Mouse (Mus musculus) myocyte (in vitro differentiated cells): ENCODE measurements at regions not wholly inside any gene's neighbourhood (a gene's known extent, or its start where the extent isn't known, plus 50 kb on each side); places are given as distances from the start of the nearest gene placed in this dataset.

Experiments used
- H3K27me3 ChIP-seq: one replicate; pipeline ENCODE4 v1.6.1; 2011; ENCODE audit not compliant: control insufficient read depth, insufficient read depth, insufficient read length
- H3K36me3 ChIP-seq: one replicate; pipeline ENCODE4 v1.6.1; 2011; ENCODE audit not compliant: control insufficient read depth, insufficient read depth
- H3K4me2 ChIP-seq: one replicate; pipeline ENCODE4 v1.6.1; 2011; ENCODE audit warnings: low read depth, control low read depth
- H3K4me3 ChIP-seq: one replicate; pipeline ENCODE4 v1.5.1; 2011; ENCODE audit warnings: mild to moderate bottlenecking, control low read depth, moderate library complexity
- H3K79me2 ChIP-seq: one replicate; pipeline ENCODE4 v1.6.1; 2011; ENCODE audit not compliant: control insufficient read depth, insufficient read depth
- H3ac ChIP-seq: one replicate; pipeline ENCODE4 v1.6.1; 2011; ENCODE audit not compliant: control insufficient read depth, insufficient read length
- CEBPB ChIP-seq: IDR thresholded peaks from 2 replicates; pipeline ENCODE4 v1.6.1; 2011; ENCODE audit warnings: mild to moderate bottlenecking, moderate library complexity; ENCODE audit not compliant: poor library complexity, insufficient read depth, severe bottlenecking
- E2F4 ChIP-seq: IDR thresholded peaks from one replicate; pipeline ENCODE4 v1.6.1; 2011; ENCODE audit warnings: mild to moderate bottlenecking, control low read depth, moderate library complexity; ENCODE audit not compliant: insufficient read depth
- MAX ChIP-seq: IDR thresholded peaks from one replicate; pipeline ENCODE4 v1.6.1; 2011; ENCODE audit warnings: low read depth, mild to moderate bottlenecking, control low read depth
- MYOD1 ChIP-seq, 3 experiments: IDR thresholded peaks; one replicate each; pipeline ENCODE4 v1.6.1; 2011; ENCODE audit warnings: control low read depth in 2 of 3, low read depth in 2 of 3, mild to moderate bottlenecking in 2 of 3, moderate library complexity in 1 of 3; ENCODE audit not compliant: insufficient read length in 2 of 3, control insufficient read depth in 1 of 3
- MYOG ChIP-seq, 3 experiments: IDR thresholded peaks; one replicate each; pipeline ENCODE4 v1.6.1; 2011; ENCODE audit warnings: control low read depth in 2 of 3, low read depth in 2 of 3, mild to moderate bottlenecking in 2 of 3; ENCODE audit not compliant: insufficient read length in 2 of 3, control insufficient read depth in 1 of 3, insufficient read depth in 1 of 3
- POLR2A ChIP-seq: IDR thresholded peaks from one replicate; pipeline ENCODE4 v1.6.1; 2011; ENCODE audit warnings: low read depth, mild to moderate bottlenecking, control low read depth, moderate library complexity; ENCODE audit not compliant: insufficient read length
- POLR2AphosphoS2 ChIP-seq: IDR thresholded peaks from one replicate; pipeline ENCODE4 v1.6.1; 2011; ENCODE audit warnings: low read depth, control low read depth; ENCODE audit not compliant: insufficient read length
- REST ChIP-seq: IDR thresholded peaks from one replicate; pipeline ENCODE4 v1.6.1; 2011; ENCODE audit warnings: mild to moderate bottlenecking, control low read depth, moderate library complexity; ENCODE audit not compliant: insufficient read depth, insufficient read length
- SRF ChIP-seq: IDR thresholded peaks from one replicate; pipeline ENCODE4 v1.6.1; 2011; ENCODE audit warnings: low read depth; ENCODE audit not compliant: control insufficient read depth, insufficient read length
- TCF12 ChIP-seq: IDR thresholded peaks from one replicate; pipeline ENCODE4 v1.6.1; 2011; ENCODE audit warnings: mild to moderate bottlenecking, control low read depth; ENCODE audit not compliant: poor library complexity, insufficient read depth, severe bottlenecking
- TCF3 ChIP-seq: IDR thresholded peaks from one replicate; pipeline ENCODE4 v1.6.1; 2011; ENCODE audit warnings: low read depth, control low read depth; ENCODE audit not compliant: insufficient read length
- USF1 ChIP-seq: IDR thresholded peaks from one replicate; pipeline ENCODE4 v1.6.1; 2011; ENCODE audit warnings: low read depth, mild to moderate bottlenecking, control low read depth, moderate library complexity

- TF ChIP-seq MYOD1 (IDR thresholded peaks at IDR 0.05; ENCODE audit: control insufficient read depth in 1 of 3, insufficient read length in 2 of 3, low read depth in 2 of 3) = no peak
- no peak for TF ChIP-seq TCF12
- no peak for TF ChIP-seq POLR2A
- TF ChIP-seq E2F4 = no peak
- no peak for TF ChIP-seq USF1
- no peak for TF ChIP-seq SRF
- no peak for TF ChIP-seq TCF3
- no peak for TF ChIP-seq MAX
- TF ChIP-seq POLR2AphosphoS2 = no peak
- TF ChIP-seq MYOG (IDR thresholded peaks at IDR 0.05; ENCODE audit: control insufficient read depth in 1 of 3, insufficient read depth in 1 of 3, insufficient read length in 2 of 3, low read depth in 2 of 3) = no peak
- no peak for TF ChIP-seq CEBPB
- no peak for TF ChIP-seq REST
Measured at GRCm38 (mm10) chr2:75412735-75413134, 246.3 kb upstream of the Hnrnpa3 start.

GRCm38 (mm10) chr2:75418689-75419088, 240.4 kb upstream of the Hnrnpa3 start:
- TF ChIP-seq MAX = no peak
- TF ChIP-seq TCF12 = no peak
- TF ChIP-seq POLR2A = no peak
- TF ChIP-seq REST = no peak
- no peak for TF ChIP-seq MYOD1 (IDR thresholded peaks at IDR 0.05; ENCODE audit: control insufficient read depth in 1 of 3, insufficient read length in 2 of 3, low read depth in 2 of 3)
- TF ChIP-seq TCF3 = no peak
- no peak for TF ChIP-seq MYOG (IDR thresholded peaks at IDR 0.05; ENCODE audit: control insufficient read depth in 1 of 3, insufficient read depth in 1 of 3, insufficient read length in 2 of 3, low read depth in 2 of 3)
- no peak overlapping the region for H3ac ChIP-seq

More at GRCm38 (mm10) chr2:75412735-75413134, 246.3 kb upstream of the Hnrnpa3 start:
- H3ac ChIP-seq = no peak overlapping the region
- H3K27me3 ChIP-seq = peaks cover under 1% of the 10 kb centered on the region
- H3K4me3 ChIP-seq = no peak overlapping the region
- H3K79me2 ChIP-seq = no peaks in the 10 kb centered on the region
- no peak overlapping the region for H3K4me2 ChIP-seq
- no peaks in the 10 kb centered on the region for H3K36me3 ChIP-seq

GRCm38 (mm10) chr2:75419142-75419541, 239.9 kb upstream of the Hnrnpa3 start:
- no peak overlapping the region for H3K4me2 ChIP-seq
- H3K79me2 ChIP-seq = no peaks in the 10 kb centered on the region
- no peaks in the 10 kb centered on the region for H3K36me3 ChIP-seq
- H3K27me3 ChIP-seq = no peaks in the 10 kb centered on the region
- H3ac ChIP-seq = no peak overlapping the region
- TF ChIP-seq POLR2A = no peak
- TF ChIP-seq USF1 = no peak
- TF ChIP-seq MYOD1 (IDR thresholded peaks at IDR 0.05; ENCODE audit: control insufficient read depth in 1 of 3, insufficient read length in 2 of 3, low read depth in 2 of 3) = no peak
- TF ChIP-seq POLR2AphosphoS2 = no peak
- no peak for TF ChIP-seq SRF
- TF ChIP-seq CEBPB = no peak
- TF ChIP-seq TCF12 = no peak
- TF ChIP-seq REST = no peak
- no peak for TF ChIP-seq TCF3
- no peak for TF ChIP-seq MYOG (IDR thresholded peaks at IDR 0.05; ENCODE audit: control insufficient read depth in 1 of 3, insufficient read depth in 1 of 3, insufficient read length in 2 of 3, low read depth in 2 of 3)
- no peak for TF ChIP-seq MAX
- no peak for TF ChIP-seq E2F4
- no peak overlapping the region for H3K4me3 ChIP-seq

More at GRCm38 (mm10) chr2:75418689-75419088, 240.4 kb upstream of the Hnrnpa3 start:
- H3K4me2 ChIP-seq = no peak overlapping the region
- H3K4me3 ChIP-seq = no peak overlapping the region
- no peaks in the 10 kb centered on the region for H3K79me2 ChIP-seq
- H3K36me3 ChIP-seq = no peaks in the 10 kb centered on the region
- no peaks in the 10 kb centered on the region for H3K27me3 ChIP-seq

- H3K4me2 ChIP-seq = no peak overlapping the region
- no peaks in the 10 kb centered on the region for H3K79me2 ChIP-seq
- peaks cover 2% of the 10 kb centered on the region for H3K27me3 ChIP-seq
- no peaks in the 10 kb centered on the region for H3K36me3 ChIP-seq
- TF ChIP-seq REST (no peak), POLR2A (no peak), CEBPB (no peak), MAX (no peak), TCF12 (no peak), POLR2AphosphoS2 (no peak), TCF3 (no peak), MYOG (IDR thresholded peaks at IDR 0.05; ENCODE audit: control insufficient read depth in 1 of 3, insufficient read depth in 1 of 3, insufficient read length in 2 of 3, low read depth in 2 of 3) (no peak), SRF (no peak), USF1 (no peak), MYOD1 (IDR thresholded peaks at IDR 0.05; ENCODE audit: control insufficient read depth in 1 of 3, insufficient read length in 2 of 3, low read depth in 2 of 3) (no peak), E2F4 (no peak)
- H3ac ChIP-seq = no peak overlapping the region
- H3K4me3 ChIP-seq = no peak overlapping the region
Measured at GRCm38 (mm10) chr2:75422798-75423685, 236.0 kb upstream of the Hnrnpa3 start.
